Mouse (Mus musculus) heart, adult 2 months (tissue): ENCODE data around the gene Slc16a1.

Source experiments
- CTCF ChIP-seq: fragments of 200-600 bp; IDR thresholded peaks from 2 replicates; pipeline ENCODE4 v1.8.1; 2022; ENCODE audit warnings: antibody characterized with exemption, mild to moderate bottlenecking, moderate library complexity
- EP300 ChIP-seq: fragments of 200-500 bp; IDR thresholded peaks from 2 replicates; pipeline ENCODE4 v1.6.1; 2011; ENCODE audit warnings: low read depth, low read length, control low read depth; ENCODE audit not compliant: insufficient read depth
- POLR2A ChIP-seq: fragments of 200-500 bp; IDR thresholded peaks from 2 replicates; pipeline ENCODE4 v1.6.1; 2011; ENCODE audit warnings: mild to moderate bottlenecking, low read depth, low read length, control low read depth; ENCODE audit not compliant: insufficient read depth

DNA sequence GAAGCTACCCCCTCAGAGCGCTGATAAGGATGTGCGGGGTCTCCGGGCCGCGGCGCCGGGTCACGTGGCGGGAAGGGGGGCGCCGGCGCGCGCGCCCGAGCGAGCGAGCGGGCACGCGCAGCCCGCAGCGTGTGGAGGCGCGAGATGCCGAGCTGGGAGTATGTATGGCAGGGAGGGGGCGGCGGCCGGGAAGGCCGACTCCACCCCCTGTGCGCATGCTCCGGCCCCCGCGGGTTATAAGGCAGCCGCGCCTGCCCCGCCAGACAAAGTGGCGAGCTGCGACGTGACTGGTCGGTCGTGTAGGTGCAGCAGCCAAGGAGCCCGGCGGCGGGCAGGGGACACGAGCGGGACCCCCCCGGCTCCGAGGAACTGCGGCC, at the start of gene Slc16a1:
- TF ChIP-seq CTCF, result no peak
- TF ChIP-seq EP300, result no peak
- TF ChIP-seq POLR2A, result peak; percentile 86
